Mouse (Mus musculus): ENCODE measurements around the gene Gm10406.
"Not testable (repeated sequence)": the region's sequence is repeated elsewhere in the genome, so short reads cannot be mapped to it uniquely, and the experiment has no call there.

Gm10406 gene

GRCm38 (mm10) chr14:7026781-7027749 is at the start of gene Gm10406:
Gene Gm10406 (minus strand): TSS chr14:7027449.
- DNase-seq = peak; percentile 43

- not testable (repeated sequence) for DNase-seq
These were observed 17.6 kb upstream of the Gm10406 start, which contains the start of gene Gm3685 for GRCm38 (mm10) chr14:7044870-7045269. Gene Gm3685 (minus strand): TSS chr14:7044970.

GRCm38 (mm10) chr14:7026274-7026673 is 975 bp downstream of the Gm10406 start:
- peak; percentile 2 for DNase-seq

GRCm38 (mm10) chr14:6973718-6974117 is 53.5 kb downstream of the Gm10406 start, which contains the start of gene Gm6356:
Gene Gm6356 (minus strand): TSS chr14:6973818.
- DNase-seq = not testable (repeated sequence)

All from lung, postnatal 10 days (tissue).